Mouse (Mus musculus): ENCODE data around the gene Tmem147. TPM values are rescaled to one million over a fixed set of nuclear protein-coding genes. Genes with fewer than 3 reads are reported as not detected.

The Tmem147 gene
- polyA plus RNA-seq (2015; fragmentation: Nextera tagmentation; extraction: Ambion mirVana), result 180 and 192 TPM in 2 replicates

DNA sequence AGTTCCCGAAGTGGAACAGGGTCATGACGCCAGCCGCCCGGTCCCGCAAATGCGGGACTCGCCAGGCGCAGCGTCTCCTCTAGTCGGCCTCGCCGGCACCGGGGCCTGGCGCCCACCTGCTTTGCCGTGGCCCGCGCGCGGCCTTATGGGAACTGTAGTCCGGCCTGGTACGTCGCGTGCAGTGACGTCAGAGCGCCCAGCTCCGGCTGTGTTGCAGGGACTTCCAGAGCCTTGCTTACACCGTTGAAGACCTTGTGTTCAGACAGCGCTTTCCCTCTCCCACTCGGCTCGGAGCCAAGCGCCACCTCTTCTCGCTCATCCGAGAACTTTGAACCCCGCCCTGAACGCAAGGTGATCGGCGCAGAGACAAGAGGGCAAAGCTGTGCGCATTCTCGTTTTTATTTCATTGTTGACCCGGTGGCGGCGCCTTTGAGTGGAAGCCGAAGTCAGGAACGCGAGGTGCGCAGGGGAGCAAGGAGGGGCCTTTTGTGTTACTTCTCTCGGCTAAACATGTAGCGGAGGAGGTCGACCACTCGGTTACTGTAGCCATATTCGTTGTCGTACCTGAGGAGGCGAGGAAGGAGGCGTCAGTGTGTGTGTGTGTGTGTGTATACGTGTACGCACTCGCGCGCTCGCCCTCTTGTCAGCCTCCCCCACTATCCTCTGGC, at the start of gene Tmem147:
Tmem147 (minus strand) TSS at position 145 of the 668 bp plus-strand sequence.
- H3K27me3 ChIP-seq, result no peaks in the 10 kb centered on the region
- H3K36me3 ChIP-seq, result peaks cover 46% of the 10 kb centered on the region
- WGBS, result under 1% methylated on average over 60 of the region's 60 CpGs
- peak within 1 kb of the TSS; percentile 91 for H3K27ac ChIP-seq
- H3K9ac ChIP-seq, result peak within 1 kb of the TSS; percentile 61
- peak within 1 kb of the TSS; percentile 87 for H3K4me3 ChIP-seq (replicated peaks)
- H3K4me2 ChIP-seq, result peak within 1 kb of the TSS; percentile 65
- H3K4me1 ChIP-seq, result peaks cover 21% of the 10 kb centered on the region
- peak; percentile 98 for ATAC-seq (replicated peaks; ENCODE audit: low FRiP score)
- H3K9me3 ChIP-seq (replicated peaks), result no peaks in the 10 kb centered on the region

GRCm38 (mm10) chr7:30777911-30778310, 48.6 kb upstream of the Tmem147 start:
- no peak overlapping the region for H3K9ac ChIP-seq
- H3K4me2 ChIP-seq, result no peak overlapping the region
- H3K9me3 ChIP-seq (replicated peaks), result no peaks in the 10 kb centered on the region
- no peaks in the 10 kb centered on the region for H3K27me3 ChIP-seq
- H3K4me3 ChIP-seq (replicated peaks), result no peak overlapping the region
- no peaks in the 10 kb centered on the region for H3K36me3 ChIP-seq
- no peak for ATAC-seq (replicated peaks; ENCODE audit: low FRiP score)
- no peak overlapping the region for H3K27ac ChIP-seq
- 100% methylated on average over 1 of the region's 1 CpGs for WGBS
- 0 out of 2 replicates have a peak, but pooled peaks cover 2% of the 10 kb centered on the region for H3K4me1 ChIP-seq

- no peak for ATAC-seq (replicated peaks; ENCODE audit: low FRiP score)
- H3K4me1 ChIP-seq, result 0 out of 2 replicates have a peak, but pooled peaks cover 2% of the 10 kb centered on the region
- H3K36me3 ChIP-seq, result no peaks in the 10 kb centered on the region
- H3K4me2 ChIP-seq, result no peak overlapping the region
- 62% methylated on average over 7 of the region's 7 CpGs for WGBS
- H3K27ac ChIP-seq, result no peak overlapping the region
- H3K9ac ChIP-seq, result no peak overlapping the region
- no peaks in the 10 kb centered on the region for H3K27me3 ChIP-seq
- no peaks in the 10 kb centered on the region for H3K9me3 ChIP-seq (replicated peaks)
- H3K4me3 ChIP-seq (replicated peaks), result no peak overlapping the region
Observed at GRCm38 (mm10) chr7:30777081-30777579, 47.8 kb upstream of the Tmem147 start.

DNA sequence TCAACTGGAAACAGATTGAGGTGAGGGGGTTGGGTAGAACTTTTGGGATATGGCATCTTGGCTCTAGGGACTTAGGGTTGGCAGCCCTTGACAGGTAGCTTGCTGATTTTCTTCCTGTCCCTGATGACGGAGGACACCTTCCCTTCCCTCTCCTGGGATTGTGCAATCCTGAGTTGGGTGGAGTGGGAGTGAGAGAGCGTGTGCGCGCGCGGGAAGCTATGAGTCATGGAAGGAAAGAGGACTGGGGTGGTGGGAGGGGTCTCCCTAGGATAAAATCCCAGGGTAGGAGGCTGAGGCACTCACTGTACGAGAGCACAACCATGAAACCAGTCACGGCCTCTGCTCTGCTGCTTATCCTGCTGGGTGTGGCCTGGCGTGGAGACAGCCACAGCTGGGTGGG, 46.8 kb upstream of the Tmem147 start:
- Histone ChIP-seq H3K4me2 (no peak overlapping the region), H3K4me1 (0 out of 2 replicates have a peak, but pooled peaks cover 2% of the 10 kb centered on the region), H3K9ac (no peak overlapping the region), H3K27me3 (no peaks in the 10 kb centered on the region), H3K27ac (no peak overlapping the region), H3K36me3 (no peaks in the 10 kb centered on the region), H3K4me3 (replicated peaks) (no peak overlapping the region), H3K9me3 (replicated peaks) (no peaks in the 10 kb centered on the region)
- ATAC-seq (replicated peaks; ENCODE audit: low FRiP score), result no peak
- whole genome bisulfite sequencing, result 86% methylated on average over 9 of the region's 9 CpGs

- peaks cover 12% of the 10 kb centered on the region; the same call in 1 of the 2 replicates for H3K27me3 ChIP-seq
- WGBS, result 40% methylated on average over 9 of the region's 9 CpGs
- H3K4me1 ChIP-seq, result no peaks in the 10 kb centered on the region
- no peaks in the 10 kb centered on the region for H3K36me3 ChIP-seq
- no peak for ATAC-seq (replicated peaks; ENCODE audit: low FRiP score)
- H3K4me3 ChIP-seq (replicated peaks), result no peak overlapping the region
- H3K4me2 ChIP-seq, result no peak overlapping the region
- no peak overlapping the region for H3K27ac ChIP-seq
- H3K9ac ChIP-seq, result no peak overlapping the region
- H3K9me3 ChIP-seq (replicated peaks), result no peaks in the 10 kb centered on the region
Observed at GRCm38 (mm10) chr7:30769236-30769635, 39.9 kb upstream of the Tmem147 start.

- no peak overlapping the region for H3K9ac ChIP-seq
- no peak overlapping the region for H3K27ac ChIP-seq
- no peak overlapping the region for H3K4me2 ChIP-seq
- WGBS, result 81% methylated on average over 4 of the region's 4 CpGs
- no peaks in the 10 kb centered on the region for H3K36me3 ChIP-seq
- no peak overlapping the region for H3K4me3 ChIP-seq (replicated peaks)
- peaks cover 12% of the 10 kb centered on the region; the same call in 1 of the 2 replicates for H3K27me3 ChIP-seq
- H3K4me1 ChIP-seq, result no peaks in the 10 kb centered on the region
- no peaks in the 10 kb centered on the region for H3K9me3 ChIP-seq (replicated peaks)
- no peak for ATAC-seq (replicated peaks; ENCODE audit: low FRiP score)
Observed at GRCm38 (mm10) chr7:30766408-30766807, 37.1 kb upstream of the Tmem147 start.

DNA sequence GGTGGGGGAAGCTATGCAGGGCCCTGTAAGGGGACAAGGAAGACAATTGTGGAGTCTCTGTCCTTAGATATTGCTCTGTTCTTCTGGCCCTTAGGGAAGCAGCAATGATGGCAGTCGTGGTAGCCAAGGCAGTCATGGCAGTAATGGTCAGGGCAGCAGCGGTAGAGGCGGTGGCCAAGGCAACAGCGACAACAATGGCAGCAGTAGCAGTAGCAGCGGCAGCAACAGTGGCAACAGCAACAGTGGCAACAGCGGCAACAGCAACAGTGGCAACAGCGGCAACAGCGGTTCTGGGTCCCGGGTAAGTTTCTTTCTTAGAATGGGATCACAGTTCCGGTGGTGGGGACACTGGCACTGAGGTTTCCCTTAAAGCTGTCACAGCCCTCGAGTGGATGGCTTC, 35.8 kb upstream of the Tmem147 start:
- no peaks in the 10 kb centered on the region for H3K36me3 ChIP-seq
- peaks cover 12% of the 10 kb centered on the region; the same call in 1 of the 2 replicates for H3K27me3 ChIP-seq
- H3K9ac ChIP-seq, result no peak overlapping the region
- H3K9me3 ChIP-seq (replicated peaks), result no peaks in the 10 kb centered on the region
- no peak for ATAC-seq (replicated peaks; ENCODE audit: low FRiP score)
- H3K27ac ChIP-seq, result no peak overlapping the region
- no peaks in the 10 kb centered on the region for H3K4me1 ChIP-seq
- no peak overlapping the region for H3K4me3 ChIP-seq (replicated peaks)
- peak overlapping the region; percentile 14; the same call in 1 of the 2 replicates for H3K4me2 ChIP-seq
- 43% methylated on average over 11 of the region's 11 CpGs for WGBS

GRCm38 (mm10) chr7:30763456-30763855, 34.1 kb upstream of the Tmem147 start, which contains the start of gene Dmkn:
Gene Dmkn (plus strand): TSS chr7:30763756.
- H3K27ac ChIP-seq, result no peak within 1 kb of the TSS
- H3K27me3 ChIP-seq, result peaks cover 2% of the 10 kb centered on the region; the same call in 1 of the 2 replicates
- H3K4me1 ChIP-seq, result no peaks in the 10 kb centered on the region
- H3K9me3 ChIP-seq (replicated peaks), result no peaks in the 10 kb centered on the region
- no peak within 1 kb of the TSS for H3K9ac ChIP-seq
- 33% methylated on average over 5 of the region's 5 CpGs for WGBS
- H3K4me2 ChIP-seq, result no peak within 1 kb of the TSS
- H3K4me3 ChIP-seq (replicated peaks), result no peak within 1 kb of the TSS
- no peaks in the 10 kb centered on the region for H3K36me3 ChIP-seq
- ATAC-seq (replicated peaks; ENCODE audit: low FRiP score), result no peak

DNA sequence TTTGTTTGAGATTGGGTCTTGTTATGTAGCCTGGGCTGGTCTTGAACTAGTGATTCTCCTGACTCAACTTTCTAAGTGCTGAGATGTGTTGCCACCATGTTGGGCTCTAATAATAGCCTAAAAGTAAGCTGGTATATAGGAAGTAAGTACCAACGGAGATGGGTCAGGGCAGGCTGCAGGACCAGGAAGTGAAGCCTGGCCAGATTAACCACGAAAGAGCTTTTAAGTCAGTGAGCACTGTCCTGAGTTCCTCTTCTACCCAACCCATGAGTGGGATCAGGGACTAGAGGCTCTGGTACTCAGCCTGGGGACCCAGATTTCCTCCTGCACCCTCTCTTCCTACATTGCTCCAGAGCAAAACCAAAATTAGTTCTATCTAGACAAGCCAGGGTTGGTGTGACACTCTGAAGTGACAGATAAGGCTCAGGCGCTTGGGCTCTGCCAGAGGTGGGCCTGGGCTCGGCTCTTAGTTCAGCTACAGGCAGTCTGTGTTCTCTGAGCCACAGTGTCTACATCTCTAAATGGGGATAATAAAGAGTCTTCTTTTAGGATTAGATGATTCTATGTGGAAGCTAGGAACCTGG, 32.5 kb upstream of the Tmem147 start:
- no peaks in the 10 kb centered on the region for H3K36me3 ChIP-seq
- H3K4me2 ChIP-seq, result no peak overlapping the region
- no peaks in the 10 kb centered on the region for H3K9me3 ChIP-seq (replicated peaks)
- no peaks in the 10 kb centered on the region for H3K27me3 ChIP-seq
- no peak overlapping the region for H3K9ac ChIP-seq
- no peak overlapping the region for H3K4me3 ChIP-seq (replicated peaks)
- ATAC-seq (replicated peaks; ENCODE audit: low FRiP score), result no peak
- no peak overlapping the region for H3K27ac ChIP-seq
- H3K4me1 ChIP-seq, result no peaks in the 10 kb centered on the region
- WGBS, result 79% methylated on average over 4 of the region's 4 CpGs

DNA sequence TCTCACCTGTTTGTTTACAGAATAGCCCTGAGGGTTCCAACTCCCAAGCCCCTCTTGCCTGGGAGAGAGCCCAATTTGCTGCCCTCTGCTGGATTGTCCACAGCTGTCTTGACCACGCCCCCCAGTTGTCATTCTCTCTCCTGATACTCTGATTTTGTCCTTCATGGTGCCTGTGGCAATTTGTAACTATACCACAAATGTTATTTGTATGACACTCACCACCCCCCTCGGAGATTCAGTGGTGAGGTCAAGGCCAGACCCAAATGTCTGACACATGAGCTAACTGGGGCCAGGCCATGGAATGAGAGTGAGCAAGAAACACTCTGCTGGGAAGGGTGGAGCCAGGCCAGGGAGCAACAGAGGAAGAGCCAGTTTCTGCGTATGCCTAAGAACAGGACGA, 29.5 kb upstream of the Tmem147 start:
- H3K9ac ChIP-seq, result no peak overlapping the region
- 0 out of 2 replicates have a peak, but pooled peaks have one; percentile 40 for ATAC-seq (replicated peaks; ENCODE audit: low FRiP score)
- peaks cover 3% of the 10 kb centered on the region; the same call in 1 of the 2 replicates for H3K9me3 ChIP-seq (replicated peaks)
- no peaks in the 10 kb centered on the region for H3K27me3 ChIP-seq
- 19% methylated on average over 4 of the region's 4 CpGs for WGBS
- H3K4me3 ChIP-seq (replicated peaks), result no peak overlapping the region
- H3K27ac ChIP-seq, result no peak overlapping the region
- H3K4me1 ChIP-seq, result no peaks in the 10 kb centered on the region
- no peak overlapping the region for H3K4me2 ChIP-seq
- peaks cover 7% of the 10 kb centered on the region; the same call in 1 of the 2 replicates for H3K36me3 ChIP-seq

GRCm38 (mm10) chr7:30757001-30757400, 27.7 kb upstream of the Tmem147 start:
- Histone ChIP-seq H3K4me1 (no peaks in the 10 kb centered on the region), H3K9me3 (replicated peaks) (peaks cover 3% of the 10 kb centered on the region; the same call in 1 of the 2 replicates), H3K9ac (no peak overlapping the region), H3K4me3 (replicated peaks) (no peak overlapping the region), H3K27me3 (no peaks in the 10 kb centered on the region), H3K4me2 (no peak overlapping the region), H3K27ac (no peak overlapping the region), H3K36me3 (peaks cover 7% of the 10 kb centered on the region; the same call in 1 of the 2 replicates)
- ATAC-seq (replicated peaks; ENCODE audit: low FRiP score), result no peak
- WGBS, result 79% methylated on average over 3 of the region's 3 CpGs

DNA sequence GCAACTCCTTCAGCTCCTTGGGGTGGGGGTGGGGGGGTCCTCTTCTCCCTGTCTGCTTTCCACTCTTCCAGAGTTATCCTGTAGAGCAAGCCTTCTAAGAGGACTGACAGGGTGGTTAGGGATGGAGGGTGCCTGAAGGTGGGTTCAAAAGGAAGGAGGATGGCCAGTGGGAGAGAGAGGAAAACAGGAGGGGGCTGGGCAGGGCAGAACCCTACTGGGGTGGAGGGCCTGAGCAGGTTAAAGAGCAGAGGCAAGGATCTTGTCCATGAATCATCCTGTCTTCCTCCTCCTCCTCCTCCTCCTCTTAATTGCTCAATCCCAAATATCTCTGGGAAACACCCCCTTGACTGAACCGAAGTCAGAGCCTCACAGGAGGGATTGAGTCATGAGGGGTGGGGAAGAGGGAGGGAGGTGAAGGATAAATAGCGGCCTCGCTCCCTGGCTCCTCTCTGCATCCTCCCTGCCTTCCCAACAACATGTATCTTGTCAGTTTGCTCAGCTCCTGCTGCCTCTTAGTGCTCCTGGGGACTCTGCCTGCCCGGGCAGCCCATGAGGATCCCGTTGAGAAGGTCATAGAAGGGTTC, 21.8 kb upstream of the Tmem147 start, which contains the start of gene Sbsn:
Sbsn (plus strand) TSS at position 386 of the 584 bp plus-strand sequence.
- Histone ChIP-seq H3K4me1 (peaks cover 23% of the 10 kb centered on the region), H3K9ac (no peak within 1 kb of the TSS), H3K27me3 (no peaks in the 10 kb centered on the region), H3K4me3 (replicated peaks) (no peak within 1 kb of the TSS), H3K4me2 (no peak within 1 kb of the TSS), H3K27ac (0 out of 2 replicates have a peak within 1 kb of the TSS, but pooled peaks have one; percentile 7), H3K9me3 (replicated peaks) (peaks cover 3% of the 10 kb centered on the region; the same call in 1 of the 2 replicates), H3K36me3 (peaks cover 7% of the 10 kb centered on the region; the same call in 1 of the 2 replicates)
- 25% methylated on average over 5 of the region's 5 CpGs for WGBS
- ATAC-seq (replicated peaks; ENCODE audit: low FRiP score), result peak; percentile 52

Data from kidney, embryonic 15.5 days (tissue).